ENCODE assay signal across 8 mouse cellular contexts in the genomic region with DNA sequence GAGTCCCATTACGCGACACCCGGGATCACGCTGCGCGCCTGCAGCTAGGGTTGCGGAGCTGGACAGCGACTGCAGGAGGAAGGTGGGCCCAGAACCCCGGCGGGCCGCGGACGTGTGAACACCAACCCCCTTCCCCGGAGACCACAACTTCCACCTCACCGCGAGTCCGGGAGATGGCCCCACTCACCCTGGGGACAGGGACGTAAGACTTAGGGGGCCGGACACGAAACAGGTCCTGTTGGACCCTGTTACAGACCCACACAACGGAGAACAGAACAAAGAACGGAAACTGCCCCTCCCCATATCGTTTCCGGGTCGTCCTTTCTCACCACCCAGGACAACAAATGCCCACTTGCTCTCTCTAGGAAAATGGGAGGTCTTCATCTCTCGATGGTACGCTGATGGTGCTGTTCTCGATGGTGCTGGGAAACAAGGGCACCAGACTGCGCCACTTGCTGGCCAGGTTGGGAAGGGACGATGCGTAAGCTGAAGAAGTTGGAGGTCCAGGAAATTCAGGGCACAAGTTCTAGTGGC. TPM values are rescaled to one million over a fixed set of nuclear protein-coding genes. Genes with fewer than 3 reads are reported as not detected.
DNase-seq lines count a peak whose midpoint lies in the region; ATAC-seq lines count a peak whose summit lies in the region.

A gene (minus strand): TSS at position 302 of the 534 bp plus-strand sequence.

- peak within 1 kb of the TSS; percentile 74 for H3K4me3 ChIP-seq in hindbrain, embryonic 14.5 days (replicated peaks; ENCODE audit: low read length)

- peak within 1 kb of the TSS; percentile 89 for H3K4me2 ChIP-seq in hindbrain, embryonic 14.5 days (replicated peaks)

- H3K36me3 ChIP-seq in hindbrain, embryonic 14.5 days (replicated peaks; ENCODE audit: control insufficient read depth, insufficient read depth): peaks cover 23% of the 10 kb centered on the region

- no peaks in the 10 kb centered on the region for H3K9me3 ChIP-seq in hindbrain, embryonic 14.5 days (ENCODE audit: control insufficient read depth, low read length)

- peak within 1 kb of the TSS; percentile 98 for H3K9ac ChIP-seq in hindbrain, embryonic 14.5 days

- H3K27me3 ChIP-seq in hindbrain, embryonic 14.5 days (ENCODE audit: control insufficient read depth, insufficient read depth, low read length): no peaks in the 10 kb centered on the region

- under 1% methylated on average over 31 of the region's 31 CpGs for WGBS in hindbrain, embryonic 14.5 days

- peak; percentile 92 for DNase-seq in T-cell, adult 2 months (ENCODE audit: low spot score)
- peak; percentile 85 to 91 for DNase-seq in cerebellum, postnatal 25 days
- peak; percentile 56 to 83 for DNase-seq in frontal cortex, postnatal 25 days (ENCODE audit: low spot score in 2 of 2)
- DNase-seq in hindbrain, embryonic 14.5 days (ENCODE audit: low spot score): peak; percentile 95
- DNase-seq in layer of hippocampus, postnatal 36 days: peak; percentile 85 to 89
- peak; percentile 97 for DNase-seq in lung, postnatal 36 days
- DNase-seq in retina, postnatal 1 day: peak; percentile 99
- peak; percentile 67 for DNase-seq in urinary bladder, adult 2 months (ENCODE audit: low spot score)

- peaks cover 10% of the 10 kb centered on the region for H3K4me1 ChIP-seq in hindbrain, embryonic 14.5 days (replicated peaks; ENCODE audit: control insufficient read depth, insufficient read depth, low read length)

- ATAC-seq in hindbrain, embryonic 14.5 days (ENCODE audit: low FRiP score): peak; percentile 96

- peak within 1 kb of the TSS; percentile 97 for H3K27ac ChIP-seq in hindbrain, embryonic 14.5 days

RNA-seq across cellular contexts. Expression of the gene that starts here (rescaled TPM):
- 17.9 and 21.4 TPM in 2 replicates for polyA plus RNA-seq in hindbrain, embryonic 14.5 days (2014; fragmentation: Nextera tagmentation; extraction: Ambion mirVana)
- total RNA-seq in layer of hippocampus, postnatal 36 days (2021): 10 to 100 TPM; 14.0 to 14.5 TPM
- polyA plus RNA-seq in urinary bladder, adult 2 months (2012; rRNA removed): 5.2 and 6.0 TPM in 2 replicates

Comparison
In these comparisons a context has a peak if more than half of its experiments do, and no peak if none do; other contexts are left out.
1. Peak in every context shown above with its lines: DNase-seq, ATAC-seq, H3K4me3 ChIP-seq and H3K27ac ChIP-seq.